Mouse (Mus musculus) liver, embryonic 16.5 days (tissue): Measurements from ENCODE around the gene Ubac2. TPM values are rescaled to one million over a fixed set of nuclear protein-coding genes. Genes with fewer than 3 reads are reported as not detected.

Experiments used
- ATAC-seq: fragments of 200-750 bp; cut with Nextera tagmentation; 2 replicates; pipeline ENCODE4 v1.8.0; 2017; ENCODE audit warnings: low read depth, mild to moderate bottlenecking, moderate number of reproducible peaks, moderate library complexity
- H3K27ac ChIP-seq: fragments of 300-500 bp; sonication (generic); 2 replicates; pipeline ENCODE4 v1.5.1; 2014; ENCODE audit warnings: mild to moderate bottlenecking, low read length
- H3K27me3 ChIP-seq: fragments of 300-500 bp; sonication (generic); 2 replicates; pipeline ENCODE4 v1.6.1; 2014; ENCODE audit warnings: low read depth, low read length, mixed read lengths; ENCODE audit not compliant: control insufficient read depth, insufficient read depth
- H3K36me3 ChIP-seq: fragments of 300-500 bp; sonication (generic); 2 replicates; pipeline ENCODE4 v1.6.1; 2014; ENCODE audit warnings: mild to moderate bottlenecking; ENCODE audit not compliant: control insufficient read depth, insufficient read depth
- H3K4me1 ChIP-seq: fragments of 300-500 bp; sonication (generic); 2 replicates; pipeline ENCODE4 v1.6.1; 2014; ENCODE audit warnings: low read depth, low read length, mixed read lengths; ENCODE audit not compliant: control insufficient read depth
- H3K4me2 ChIP-seq: fragments of 300-500 bp; sonication (generic); 2 replicates; pipeline ENCODE4 v1.6.1; 2014; ENCODE audit warnings: low read depth, low read length, mixed read lengths
- H3K4me3 ChIP-seq: fragments of 300-500 bp; sonication (generic); 2 replicates; pipeline ENCODE4 v1.5.1; 2014; ENCODE audit warnings: low read depth, mild to moderate bottlenecking, low read length
- H3K9ac ChIP-seq: fragments of 300-500 bp; sonication (generic); 2 replicates; pipeline ENCODE4 v1.6.1; 2014; ENCODE audit warnings: low read depth, low read length
- H3K9me3 ChIP-seq: fragments of 300-500 bp; sonication (generic); replicated peaks from 2 replicates; pipeline ENCODE4 v1.6.1; 2016; ENCODE audit warnings: low read length; ENCODE audit not compliant: control insufficient read depth
- WGBS: fragments of 180-500 bp; shearing (Covaris S2); extraction: QIAGEN DNeasy Blood & Tissue Kit; methylation state at CpG from one replicate; pipeline ENCODE4 v1.1.7; 2014; ENCODE audit not compliant: insufficient replicate concordance; 5-methylcytosine and 5-hydroxymethylcytosine counted together
- polyA plus RNA-seq: library from polyadenylated mRNA; unstranded; fragments of >200 nt; fragmentation: Nextera tagmentation; extraction: Ambion mirVana; gene quantifications from 2 replicates; pipeline ENCODE4 v1.2.1, GENCODE M21; 2015

The Ubac2 gene
- polyA plus RNA-seq, 1 experiment from 2014 or later, result 22.1 TPM

- ATAC-seq, result 0 out of 2 replicates have a peak, but pooled peaks have one; percentile 31
- Histone ChIP-seq H3K9me3 (no peaks in the 10 kb centered on the region), H3K4me1 (peaks cover 5% of the 10 kb centered on the region), H3K27me3 (no peaks in the 10 kb centered on the region), H3K27ac (no peak overlapping the region), H3K9ac (no peak overlapping the region), H3K36me3 (no peaks in the 10 kb centered on the region), H3K4me2 (no peak overlapping the region), H3K4me3 (no peak overlapping the region)
- 63% methylated on average over 1 of the region's 1 CpGs for WGBS
Observed at GRCm38 (mm10) chr14:121981531-121981930, 103.1 kb downstream of the Ubac2 start.

- WGBS, result 40% methylated on average over 8 of the region's 8 CpGs
- H3K27me3 ChIP-seq, result no peaks in the 10 kb centered on the region
- peak; percentile 58 for ATAC-seq
- H3K4me1 ChIP-seq, result peaks cover 5% of the 10 kb centered on the region
- H3K4me3 ChIP-seq, result no peak overlapping the region
- no peak overlapping the region for H3K27ac ChIP-seq
- H3K4me2 ChIP-seq, result no peak overlapping the region
- no peaks in the 10 kb centered on the region for H3K36me3 ChIP-seq
- no peaks in the 10 kb centered on the region for H3K9me3 ChIP-seq
- no peak overlapping the region for H3K9ac ChIP-seq
Observed at GRCm38 (mm10) chr14:121983009-121983933, 104.9 kb downstream of the Ubac2 start.

- Histone ChIP-seq H3K27me3 (no peaks in the 10 kb centered on the region), H3K27ac (no peak overlapping the region), H3K4me1 (peaks cover 5% of the 10 kb centered on the region), H3K9ac (no peak overlapping the region), H3K36me3 (no peaks in the 10 kb centered on the region), H3K4me3 (no peak overlapping the region), H3K4me2 (no peak overlapping the region), H3K9me3 (no peaks in the 10 kb centered on the region)
- 18% methylated on average over 3 of the region's 3 CpGs for WGBS
- no peak for ATAC-seq
Observed at GRCm38 (mm10) chr14:121985477-121985876, 107.1 kb downstream of the Ubac2 start.

GRCm38 (mm10) chr14:121986028-121986427 lies 107.6 kb downstream of the Ubac2 start:
- ATAC-seq, result no peak
- peaks cover 5% of the 10 kb centered on the region for H3K4me1 ChIP-seq
- H3K27ac ChIP-seq, result no peak overlapping the region
- H3K27me3 ChIP-seq, result no peaks in the 10 kb centered on the region
- H3K9ac ChIP-seq, result no peak overlapping the region
- no peak overlapping the region for H3K4me3 ChIP-seq
- no peak overlapping the region for H3K4me2 ChIP-seq
- no peaks in the 10 kb centered on the region for H3K36me3 ChIP-seq
- H3K9me3 ChIP-seq, result no peaks in the 10 kb centered on the region
- WGBS, result 47% methylated on average over 6 of the region's 6 CpGs

- ATAC-seq, result no peak
- H3K36me3 ChIP-seq, result no peaks in the 10 kb centered on the region
- H3K27ac ChIP-seq, result no peak overlapping the region
- H3K27me3 ChIP-seq, result no peaks in the 10 kb centered on the region
- H3K4me2 ChIP-seq, result no peak overlapping the region
- no peak overlapping the region for H3K9ac ChIP-seq
- no peak overlapping the region for H3K4me3 ChIP-seq
- peaks cover 4% of the 10 kb centered on the region for H3K4me1 ChIP-seq
- no peaks in the 10 kb centered on the region for H3K9me3 ChIP-seq
- WGBS, result 57% methylated on average over 1 of the region's 1 CpGs
Observed at GRCm38 (mm10) chr14:121987287-121987686, 108.9 kb downstream of the Ubac2 start.

- H3K4me2 ChIP-seq, result no peak overlapping the region
- no peak overlapping the region for H3K27ac ChIP-seq
- H3K9ac ChIP-seq, result no peak overlapping the region
- H3K4me3 ChIP-seq, result no peak overlapping the region
- H3K36me3 ChIP-seq, result no peaks in the 10 kb centered on the region
- WGBS, result 64% methylated on average over 4 of the region's 4 CpGs
- H3K9me3 ChIP-seq, result no peaks in the 10 kb centered on the region
- ATAC-seq, result no peak
- peaks cover 4% of the 10 kb centered on the region for H3K4me1 ChIP-seq
- no peaks in the 10 kb centered on the region for H3K27me3 ChIP-seq
Observed at GRCm38 (mm10) chr14:121987691-121988090, 109.3 kb downstream of the Ubac2 start.

- H3K9ac ChIP-seq, result no peak overlapping the region
- H3K4me1 ChIP-seq, result peaks cover 2% of the 10 kb centered on the region; the same call in 1 of the 2 replicates
- no peaks in the 10 kb centered on the region for H3K27me3 ChIP-seq
- 0 out of 2 replicates have a peak, but pooled peaks have one; percentile 27 for ATAC-seq
- H3K27ac ChIP-seq, result no peak overlapping the region
- no peak overlapping the region for H3K4me2 ChIP-seq
- no peaks in the 10 kb centered on the region for H3K9me3 ChIP-seq
- 88% methylated on average over 3 of the region's 3 CpGs for WGBS
- no peak overlapping the region for H3K4me3 ChIP-seq
- no peaks in the 10 kb centered on the region for H3K36me3 ChIP-seq
Observed at GRCm38 (mm10) chr14:121989331-121989730, 110.9 kb downstream of the Ubac2 start.

- WGBS, result 70% methylated on average over 3 of the region's 3 CpGs
- Histone ChIP-seq H3K36me3 (no peaks in the 10 kb centered on the region), H3K4me3 (no peak overlapping the region), H3K4me2 (no peak overlapping the region), H3K27me3 (no peaks in the 10 kb centered on the region), H3K27ac (no peak overlapping the region), H3K9ac (no peak overlapping the region), H3K9me3 (no peaks in the 10 kb centered on the region), H3K4me1 (peaks cover 2% of the 10 kb centered on the region; the same call in 1 of the 2 replicates)
- no peak for ATAC-seq
Observed at GRCm38 (mm10) chr14:121989869-121990268, 111.4 kb downstream of the Ubac2 start.

- Histone ChIP-seq H3K4me2 (no peak overlapping the region), H3K27ac (no peak overlapping the region), H3K4me3 (no peak overlapping the region), H3K4me1 (peaks cover 4% of the 10 kb centered on the region; the same call in 1 of the 2 replicates), H3K9me3 (no peaks in the 10 kb centered on the region), H3K36me3 (no peaks in the 10 kb centered on the region), H3K9ac (no peak overlapping the region), H3K27me3 (no peaks in the 10 kb centered on the region)
- WGBS, result 71% methylated on average over 6 of the region's 6 CpGs
- ATAC-seq, result no peak
Observed at GRCm38 (mm10) chr14:121990897-121991296, 112.5 kb downstream of the Ubac2 start.
